Mouse (Mus musculus) central nervous system, embryonic 11.5 days (tissue): ENCODE results near the gene Amph. TPM values are rescaled to one million over a fixed set of nuclear protein-coding genes. Genes with fewer than 3 reads are reported as not detected.

Experiments
- polyA plus RNA-seq: library from polyadenylated mRNA; depleted of rRNA; stranded (reverse); fragments of >200 nt; gene quantifications from 2 replicates; pipeline ENCODE4 v1.2.3, GENCODE M21; 2012; rRNA removed

Gene Amph
- polyA plus RNA-seq: 9.5 and 10.6 TPM in 2 replicates

DNA sequence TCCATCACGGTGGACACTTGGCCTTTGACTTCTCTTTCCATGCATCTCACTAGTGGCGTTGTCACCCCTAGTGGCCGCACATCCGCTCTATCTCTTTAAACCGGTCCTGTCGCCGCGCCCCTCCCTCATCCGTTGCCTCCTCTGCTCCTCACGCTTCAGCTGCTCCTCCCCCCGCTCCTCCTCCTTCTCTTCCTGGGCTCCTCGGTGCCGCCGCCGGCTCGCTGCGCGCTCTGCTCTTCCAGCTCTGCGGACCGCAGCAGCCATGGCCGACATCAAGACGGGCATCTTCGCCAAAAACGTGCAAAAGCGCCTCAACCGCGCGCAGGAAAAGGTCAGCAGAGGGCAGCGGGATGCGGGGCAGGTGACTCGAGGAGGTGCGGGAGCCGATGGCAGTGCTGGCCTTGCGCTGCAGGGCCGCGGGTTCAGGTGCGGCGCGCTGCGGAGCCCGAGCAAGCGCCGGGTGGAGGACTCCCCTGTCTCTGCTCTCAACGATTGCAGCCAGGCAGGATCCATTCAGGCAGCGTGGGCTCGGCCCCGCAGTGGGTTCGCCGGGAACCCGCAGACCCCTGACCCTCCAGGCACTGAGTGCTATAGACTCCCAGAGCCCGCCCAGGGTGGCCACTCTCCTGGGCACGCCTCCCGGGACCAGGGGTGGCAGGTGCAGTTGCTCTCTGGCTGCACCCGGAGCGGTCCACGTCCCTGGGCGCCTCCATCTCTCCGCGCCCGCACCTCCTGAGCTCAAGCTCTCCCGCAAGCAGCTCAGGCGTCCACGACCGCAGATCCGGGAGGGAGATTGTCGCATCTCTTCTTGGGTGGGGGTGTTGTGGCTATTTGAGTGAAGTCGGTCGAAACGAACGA is at the start of gene Amph:
Gene Amph (plus strand): TSS at position 35 of the 858 bp plus-strand sequence.

Other genes starting within 250 kb of the Amph start
- 54.8 and 77.9 TPM in 2 replicates for gene Vps41, start 230.9 kb upstream of the Amph start, polyA plus RNA-seq